Mouse (Mus musculus) testis, adult 2 months (tissue): ENCODE results near the gene Ndufb2.

Experiments
- CTCF ChIP-seq: fragments of 200-500 bp; IDR thresholded peaks from 2 replicates; pipeline ENCODE4 v1.5.1; 2012; ENCODE audit warnings: low read depth, mild to moderate bottlenecking, inconsistent platforms, low read length, moderate library complexity; ENCODE audit not compliant: control insufficient read depth, insufficient read depth, insufficient replicate concordance
- POLR2A ChIP-seq: fragments of 200-500 bp; IDR thresholded peaks from 2 replicates; pipeline ENCODE4 v1.6.1; 2012; ENCODE audit warnings: low read depth, mild to moderate bottlenecking, inconsistent platforms, low read length, moderate library complexity; ENCODE audit not compliant: control insufficient read depth

- TF ChIP-seq CTCF (no peak), POLR2A (no peak)
Measured at GRCm38 (mm10) chr6:39610207-39610606, 17.8 kb downstream of the Ndufb2 start.
